Mouse (Mus musculus) sigmoid colon, adult 10 weeks (tissue): ENCODE results near the gene Grk2. TPM values are rescaled to one million over a fixed set of nuclear protein-coding genes. Genes with fewer than 3 reads are reported as not detected.

Experiments used
- polyA plus RNA-seq: library from polyadenylated mRNA; stranded (reverse); fragments of 350-450 nt; fragmentation: Illumina TruSeq; extraction: RNeasy Lipid Tissue Mini Kit (QIAGEN cat#74804); gene quantifications from one replicate; pipeline ENCODE4 v1.2.3, GENCODE M21; 2014; ENCODE audit warnings: low read depth, low replicate concordance

Grk2 gene
- 17.6 TPM for polyA plus RNA-seq

DNA sequence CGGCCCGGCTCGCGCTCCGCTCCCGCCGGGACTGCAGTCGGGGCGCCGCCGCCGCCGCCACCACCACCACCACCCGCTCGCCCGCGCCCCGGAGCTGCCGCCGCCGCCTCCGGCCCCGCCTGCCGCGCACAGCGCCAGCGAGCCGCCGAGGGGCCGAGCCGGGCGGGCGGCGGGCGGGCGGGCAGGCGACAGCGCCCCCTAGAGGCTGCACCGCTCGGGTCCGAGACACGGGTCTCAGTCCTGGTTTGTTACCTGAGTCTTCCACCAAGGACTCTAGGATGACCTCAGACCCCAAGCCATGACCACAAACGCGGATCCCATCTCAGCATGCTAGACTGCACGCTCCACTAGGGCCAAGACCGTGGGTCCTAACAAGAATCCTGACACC lies at the start of gene Grk2:
Gene Grk2, minus strand, starts transcription at position 33 of the 388 bp plus-strand sequence.

DNA sequence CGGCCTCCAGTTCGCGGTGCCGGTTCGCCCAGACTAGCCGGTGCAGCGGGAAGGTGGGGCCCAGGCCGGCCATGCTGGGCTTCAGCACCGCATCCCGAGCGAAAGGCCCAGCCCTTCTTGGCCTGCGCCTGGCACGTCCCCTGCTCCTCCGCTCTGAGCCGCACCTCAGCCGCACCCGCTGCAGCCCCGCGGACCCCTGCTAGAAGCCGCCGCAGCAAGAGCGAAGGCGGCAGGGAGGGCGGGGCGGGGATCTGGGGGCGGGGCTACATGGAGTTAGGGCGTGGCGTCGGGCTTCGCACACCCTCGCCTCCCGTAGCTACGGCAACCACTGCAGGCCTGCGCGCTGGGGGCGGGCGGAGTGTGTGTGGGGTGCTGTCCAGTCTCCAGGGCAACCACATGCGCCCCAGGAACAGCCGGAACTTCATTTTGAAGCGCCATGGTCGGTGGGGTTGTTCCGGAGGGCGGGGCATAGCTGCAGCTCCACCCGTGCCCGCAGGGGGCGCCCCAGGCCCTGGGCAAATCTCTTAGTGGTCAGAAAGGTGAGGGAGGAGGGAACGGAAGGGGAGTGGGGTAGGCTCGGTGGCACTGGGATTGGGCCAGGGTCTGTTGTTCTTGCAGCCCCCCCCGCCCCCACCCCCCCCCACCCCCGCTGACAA lies 23.0 kb downstream of the Grk2 start, which contains the start of gene Ankrd13d:
Gene Ankrd13d, minus strand, starts transcription at position 240 of the 656 bp plus-strand sequence.

DNA sequence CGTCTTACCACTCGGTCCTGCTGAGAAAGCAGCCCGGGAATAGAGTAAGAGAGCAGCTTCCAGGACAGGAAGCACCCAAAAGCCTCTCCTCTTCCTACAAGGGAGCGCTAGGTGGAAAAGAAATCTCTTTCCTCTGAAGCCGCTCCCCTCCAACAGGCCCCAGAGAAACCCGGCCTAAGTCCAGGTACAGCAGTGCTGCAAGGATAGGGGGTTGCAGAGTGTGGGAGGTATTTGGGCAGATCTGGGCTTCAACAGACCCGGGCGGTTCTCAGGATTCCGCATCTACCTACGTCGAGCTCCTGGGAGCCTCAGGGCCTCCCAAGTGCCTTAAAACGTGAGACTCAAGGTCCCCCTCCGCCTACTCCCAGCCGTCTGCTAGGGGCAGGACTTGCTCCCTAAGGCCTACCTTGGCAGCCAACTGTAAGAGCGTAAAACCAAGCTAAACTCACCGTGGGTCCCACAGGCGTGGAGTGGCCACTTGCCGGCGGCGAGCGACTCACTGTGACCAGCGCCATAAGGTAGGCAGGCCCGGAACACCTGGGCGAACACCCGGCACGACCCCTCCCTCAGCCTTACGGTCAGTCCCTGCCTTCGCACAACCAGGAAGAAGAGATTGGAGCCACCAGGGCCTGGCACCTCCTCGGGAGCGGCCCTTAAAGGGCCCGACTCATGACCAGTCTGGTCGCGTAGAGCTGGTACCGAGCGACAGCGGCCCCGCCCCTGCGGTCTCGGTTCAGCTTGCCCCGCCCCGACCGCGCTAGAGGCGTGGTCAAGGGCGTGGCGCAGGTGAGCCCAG lies 37.3 kb downstream of the Grk2 start, which contains the start of gene Ssh3:
Gene Ssh3, minus strand, starts transcription at position 615 of the 796 bp plus-strand sequence.

Other genes starting within 250 kb of the Grk2 start
- gene Gstp3, start 246.7 kb downstream of the Grk2 start, polyA plus RNA-seq = not detected
- gene Cabp2, start 224.6 kb downstream of the Grk2 start, polyA plus RNA-seq = not detected
- gene Cdk2ap2, start 209.0 kb downstream of the Grk2 start, polyA plus RNA-seq = 4.7 TPM
- gene Pitpnm1, start 206.2 kb downstream of the Grk2 start, polyA plus RNA-seq = 0.63 TPM
- gene Aip, start 180.4 kb downstream of the Grk2 start, polyA plus RNA-seq = 0.47 TPM
- not detected for gene Gpr152, start 166.4 kb downstream of the Grk2 start, polyA plus RNA-seq
- 0.66 TPM for gene Cabp4, start 162.2 kb downstream of the Grk2 start, polyA plus RNA-seq
- 53.4 TPM for gene Coro1b, start 157.6 kb downstream of the Grk2 start, polyA plus RNA-seq
- 10.0 TPM for gene Ptprcap, start 152.6 kb downstream of the Grk2 start, polyA plus RNA-seq
- 3.2 TPM for gene Rps6kb2, start 142.9 kb downstream of the Grk2 start, polyA plus RNA-seq
- gene Carns1, start 130.7 kb downstream of the Grk2 start, polyA plus RNA-seq = 1.9 TPM
- gene Tbc1d10c, start 114.9 kb downstream of the Grk2 start, polyA plus RNA-seq = 1.2 TPM
- 90.7 TPM for gene Ppp1ca, start 114.2 kb downstream of the Grk2 start, polyA plus RNA-seq
- gene Rad9a, start 104.6 kb downstream of the Grk2 start, polyA plus RNA-seq = 2.5 TPM
- 0.44 TPM for gene Clcf1, start 92.0 kb downstream of the Grk2 start, polyA plus RNA-seq
- gene AC109138.7, start 91.9 kb downstream of the Grk2 start, polyA plus RNA-seq = not detected
- gene Pold4, start 74.3 kb downstream of the Grk2 start, polyA plus RNA-seq = not detected
- 9.6 TPM for gene Ssh3, start 37.0 kb downstream of the Grk2 start, polyA plus RNA-seq
- gene Ankrd13d, start 23.1 kb downstream of the Grk2 start, polyA plus RNA-seq = not detected
- 81.4 TPM for gene Kdm2a, start 92.1 kb upstream of the Grk2 start, polyA plus RNA-seq
- 0.91 TPM for gene Rhod, start 133.2 kb upstream of the Grk2 start, polyA plus RNA-seq
- gene Syt12, start 171.2 kb upstream of the Grk2 start, polyA plus RNA-seq = not detected
- 7.6 TPM for gene 2010003K11Rik, start 192.4 kb upstream of the Grk2 start, polyA plus RNA-seq
- 0.50 TPM for gene Pcx, start 204.2 kb upstream of the Grk2 start, polyA plus RNA-seq